Mouse (Mus musculus) kidney, embryonic 15.5 days (tissue): Measurements from ENCODE around the gene Klhdc10. TPM values are rescaled to one million over a fixed set of nuclear protein-coding genes. Genes with fewer than 3 reads are reported as not detected.

Source experiments
- ATAC-seq: fragments of 200-750 bp; cut with Nextera tagmentation; replicated peaks from 2 replicates; pipeline ENCODE4 v1.8.0; 2017; ENCODE audit warnings: moderate TSS enrichment; ENCODE audit not compliant: low FRiP score
- H3K27ac ChIP-seq: fragments of 300-500 bp; sonication (generic); 2 replicates; pipeline ENCODE4 v1.5.1; 2015; ENCODE audit warnings: mild to moderate bottlenecking, inconsistent platforms
- H3K27me3 ChIP-seq: fragments of 300-500 bp; sonication (generic); 2 replicates; pipeline ENCODE4 v1.6.1; 2015; ENCODE audit warnings: inconsistent platforms
- H3K36me3 ChIP-seq: fragments of 300-500 bp; sonication (generic); 2 replicates; pipeline ENCODE4 v1.6.1; 2015; ENCODE audit warnings: inconsistent platforms
- H3K4me1 ChIP-seq: fragments of 300-500 bp; sonication (generic); 2 replicates; pipeline ENCODE4 v1.6.1; 2015; ENCODE audit warnings: inconsistent platforms
- H3K4me2 ChIP-seq: fragments of 300-500 bp; sonication (generic); 2 replicates; pipeline ENCODE4 v1.6.1; 2015; ENCODE audit warnings: moderate library complexity, mild to moderate bottlenecking, inconsistent platforms
- H3K4me3 ChIP-seq: fragments of 300-500 bp; sonication (generic); replicated peaks from 2 replicates; pipeline ENCODE4 v1.5.1; 2015; ENCODE audit warnings: mild to moderate bottlenecking, inconsistent platforms
- H3K9ac ChIP-seq: fragments of 300-500 bp; sonication (generic); 2 replicates; pipeline ENCODE4 v1.6.1; 2015; ENCODE audit warnings: mild to moderate bottlenecking, inconsistent platforms
- H3K9me3 ChIP-seq: fragments of 300-500 bp; sonication (generic); replicated peaks from 2 replicates; pipeline ENCODE4 v1.6.1; 2016; ENCODE audit warnings: inconsistent platforms
- WGBS: fragments of 180-500 bp; shearing (Covaris S2); methylation state at CpG from one replicate; pipeline ENCODE4 v1.1.7; 2015; ENCODE audit warnings: mixed read lengths; 5-methylcytosine and 5-hydroxymethylcytosine counted together
- polyA plus RNA-seq: library from polyadenylated mRNA; unstranded; fragments of >200 nt; fragmentation: Nextera tagmentation; extraction: Ambion mirVana; gene quantifications from 2 replicates; pipeline ENCODE4 v1.2.1, GENCODE M21; 2015

The Klhdc10 gene
- polyA plus RNA-seq, 1 experiment from 2014 or later, result 33.2 TPM

DNA sequence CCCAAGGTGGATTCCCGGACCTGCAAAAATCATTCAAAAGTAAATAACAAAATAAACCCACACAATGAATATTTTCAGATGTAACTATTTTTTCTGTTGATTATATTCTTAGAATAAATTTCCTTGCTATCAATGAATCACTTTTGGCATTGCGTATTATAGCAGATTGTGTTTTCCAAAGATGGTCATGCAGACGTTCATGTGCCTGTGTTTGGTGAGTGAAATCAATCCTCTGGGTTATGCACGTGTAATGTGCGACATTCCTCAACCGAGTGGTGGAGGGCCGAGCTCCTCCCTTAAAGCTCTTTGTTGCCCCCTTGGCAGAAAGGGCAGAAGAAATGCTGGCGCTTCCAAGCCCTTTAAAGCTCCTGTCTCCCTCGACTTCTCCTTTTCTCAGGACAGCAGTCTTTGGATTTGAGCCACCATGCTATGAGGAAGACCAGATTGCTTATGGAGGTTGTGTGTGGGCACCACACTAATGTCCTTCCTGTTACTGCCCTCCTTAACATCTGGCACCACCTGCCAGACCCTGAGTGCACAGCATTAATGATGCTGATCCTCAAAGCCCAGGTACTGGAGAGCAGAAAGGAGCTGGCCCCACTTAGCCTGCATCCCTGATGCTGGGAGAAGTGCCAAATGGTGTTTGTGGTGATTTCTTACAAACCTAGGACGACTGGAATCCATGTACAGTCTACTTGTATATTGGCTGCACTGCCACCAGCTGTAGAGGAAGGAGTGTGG, 74.5 kb downstream of the Klhdc10 start:
- Histone ChIP-seq H3K9ac (no peak overlapping the region), H3K4me3 (no peak overlapping the region), H3K9me3 (no peaks in the 10 kb centered on the region), H3K27me3 (no peaks in the 10 kb centered on the region), H3K4me1 (peaks cover 3% of the 10 kb centered on the region; the same call in 1 of the 2 replicates), H3K36me3 (peaks cover 37% of the 10 kb centered on the region), H3K4me2 (no peak overlapping the region), H3K27ac (no peak overlapping the region)
- 59% methylated on average over 10 of the region's 10 CpGs for WGBS
- no peak for ATAC-seq

DNA sequence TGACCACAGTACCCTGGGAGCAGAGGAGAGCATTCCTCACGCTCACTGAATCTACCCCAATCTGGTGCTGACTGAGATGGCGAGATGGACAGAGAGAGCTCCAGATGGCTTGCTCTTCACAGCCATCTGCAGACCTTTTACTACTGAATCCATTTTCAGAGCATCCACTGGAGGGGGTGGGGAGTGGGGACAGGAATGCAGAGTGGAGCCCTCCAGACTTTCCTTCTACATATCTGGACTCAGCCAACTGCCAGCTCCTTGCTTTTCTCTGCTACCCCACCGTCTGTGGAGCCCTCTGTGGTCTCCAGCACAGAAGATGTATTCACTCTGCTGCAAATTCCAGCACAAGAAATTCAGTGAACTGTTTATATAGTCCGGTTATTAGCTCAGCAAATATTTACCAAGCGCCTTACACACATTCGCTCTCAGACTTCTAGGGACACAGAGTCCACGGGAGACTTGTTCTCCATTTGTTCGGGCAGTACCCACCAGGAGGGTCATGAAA, 75.6 kb downstream of the Klhdc10 start:
- Histone ChIP-seq H3K4me1 (peaks cover 3% of the 10 kb centered on the region; the same call in 1 of the 2 replicates), H3K27ac (0 out of 2 replicates have a peak overlapping the region, but pooled peaks have one; percentile 7), H3K9me3 (no peaks in the 10 kb centered on the region), H3K36me3 (peaks cover 47% of the 10 kb centered on the region), H3K4me2 (no peak overlapping the region), H3K27me3 (no peaks in the 10 kb centered on the region), H3K9ac (no peak overlapping the region), H3K4me3 (no peak overlapping the region)
- no peak for ATAC-seq
- WGBS, result 81% methylated on average over 8 of the region's 8 CpGs

DNA sequence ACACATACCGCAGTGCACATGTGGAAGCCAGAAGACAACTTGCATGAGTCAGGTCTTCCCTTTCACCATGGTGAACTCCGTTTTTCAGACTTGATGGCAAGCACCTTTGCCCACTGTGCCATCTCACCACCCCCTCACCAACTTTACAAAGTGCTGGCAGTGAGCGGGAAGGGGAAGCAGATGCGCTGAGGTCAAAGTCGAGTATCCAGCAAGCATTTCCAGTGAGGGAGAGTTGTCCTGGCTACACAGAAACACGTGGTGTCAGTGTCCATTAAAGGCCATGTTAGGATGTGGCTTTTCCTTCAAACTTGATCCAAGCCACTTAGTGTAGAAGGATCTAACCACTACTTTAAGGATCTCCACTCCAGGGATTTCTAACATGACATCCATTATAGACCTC, 76.1 kb downstream of the Klhdc10 start:
- H3K27ac ChIP-seq, result no peak overlapping the region
- H3K4me1 ChIP-seq, result peaks cover 3% of the 10 kb centered on the region; the same call in 1 of the 2 replicates
- no peaks in the 10 kb centered on the region for H3K27me3 ChIP-seq
- H3K36me3 ChIP-seq, result peaks cover 52% of the 10 kb centered on the region
- H3K4me3 ChIP-seq, result no peak overlapping the region
- no peak overlapping the region for H3K9ac ChIP-seq
- no peak overlapping the region for H3K4me2 ChIP-seq
- no peak for ATAC-seq
- no peaks in the 10 kb centered on the region for H3K9me3 ChIP-seq
- 90% methylated on average over 6 of the region's 6 CpGs for WGBS

DNA sequence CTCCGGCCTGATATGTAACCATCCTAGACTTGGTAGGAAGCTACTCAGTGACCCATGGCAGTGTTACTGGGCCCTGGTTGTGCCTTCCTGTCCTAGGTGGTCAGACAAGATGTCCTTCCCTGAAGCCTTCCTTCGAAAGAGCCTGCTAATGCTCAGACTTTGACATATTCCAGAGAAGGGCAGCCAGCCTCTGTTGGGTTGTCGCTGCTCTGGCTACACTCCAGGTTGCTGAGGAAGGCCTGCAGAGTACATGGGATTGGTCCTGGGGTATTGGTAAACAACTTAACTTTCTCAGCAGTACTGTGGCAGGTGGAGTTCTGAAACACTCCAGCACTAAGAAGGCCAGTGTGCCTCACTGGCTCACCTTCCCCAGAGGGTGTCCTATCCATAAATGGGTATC, 77.8 kb downstream of the Klhdc10 start:
- ATAC-seq, result no peak
- H3K4me1 ChIP-seq, result peaks cover 3% of the 10 kb centered on the region; the same call in 1 of the 2 replicates
- no peak overlapping the region for H3K4me2 ChIP-seq
- H3K27ac ChIP-seq, result no peak overlapping the region
- H3K9me3 ChIP-seq, result no peaks in the 10 kb centered on the region
- no peak overlapping the region for H3K4me3 ChIP-seq
- H3K27me3 ChIP-seq, result no peaks in the 10 kb centered on the region
- H3K9ac ChIP-seq, result no peak overlapping the region
- 93% methylated on average over 3 of the region's 3 CpGs for WGBS
- peaks cover 68% of the 10 kb centered on the region for H3K36me3 ChIP-seq

DNA sequence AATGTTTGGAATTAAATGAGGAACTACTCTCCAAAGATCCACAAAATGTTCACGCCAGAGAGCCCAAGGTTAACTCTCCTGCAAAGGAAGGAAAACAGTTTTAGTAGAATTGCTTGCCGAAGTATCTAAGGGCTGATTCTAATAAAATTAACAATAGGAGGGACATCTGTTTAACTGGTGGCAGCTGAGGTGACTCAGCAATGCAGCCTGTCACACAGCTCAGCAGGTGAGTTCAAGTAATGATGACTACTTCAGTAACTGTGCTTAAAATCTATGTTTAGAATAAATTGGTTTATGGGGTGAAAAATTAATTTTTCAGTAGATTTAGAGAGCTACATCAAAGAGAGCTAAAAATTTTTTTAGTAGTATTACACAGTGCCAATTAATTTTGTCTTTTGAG, 81.2 kb downstream of the Klhdc10 start:
- Histone ChIP-seq H3K9ac (no peak overlapping the region), H3K4me2 (no peak overlapping the region), H3K4me3 (no peak overlapping the region), H3K4me1 (no peaks in the 10 kb centered on the region), H3K36me3 (peaks cover 99% of the 10 kb centered on the region), H3K9me3 (no peaks in the 10 kb centered on the region), H3K27me3 (no peaks in the 10 kb centered on the region), H3K27ac (no peak overlapping the region)
- 90% methylated on average over 2 of the region's 2 CpGs for WGBS
- ATAC-seq, result no peak

DNA sequence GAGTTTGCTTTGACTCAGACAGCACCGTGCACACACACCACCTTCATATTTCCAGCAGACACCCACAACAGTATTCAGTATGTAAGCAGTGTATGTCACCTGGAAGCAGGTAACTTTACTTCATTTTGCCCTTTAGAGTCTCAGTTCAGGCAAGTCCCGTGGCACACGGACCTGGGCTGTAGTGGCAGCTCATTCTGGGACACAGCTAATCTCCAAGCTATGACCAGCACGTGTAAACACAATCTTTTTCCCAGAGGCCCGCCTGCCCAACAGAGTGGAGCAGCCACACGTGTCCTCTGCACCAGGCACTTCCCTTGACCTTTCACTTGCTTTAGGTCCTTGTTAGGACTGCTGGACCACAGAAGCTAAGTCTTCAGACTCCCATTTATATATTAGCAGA, 84.8 kb downstream of the Klhdc10 start:
- no peak overlapping the region for H3K9ac ChIP-seq
- no peaks in the 10 kb centered on the region for H3K4me1 ChIP-seq
- no peak overlapping the region for H3K27ac ChIP-seq
- H3K27me3 ChIP-seq, result no peaks in the 10 kb centered on the region
- no peak overlapping the region for H3K4me3 ChIP-seq
- 90% methylated on average over 6 of the region's 6 CpGs for WGBS
- ATAC-seq, result no peak
- H3K36me3 ChIP-seq, result peaks cover 92% of the 10 kb centered on the region
- H3K4me2 ChIP-seq, result no peak overlapping the region
- no peaks in the 10 kb centered on the region for H3K9me3 ChIP-seq

DNA sequence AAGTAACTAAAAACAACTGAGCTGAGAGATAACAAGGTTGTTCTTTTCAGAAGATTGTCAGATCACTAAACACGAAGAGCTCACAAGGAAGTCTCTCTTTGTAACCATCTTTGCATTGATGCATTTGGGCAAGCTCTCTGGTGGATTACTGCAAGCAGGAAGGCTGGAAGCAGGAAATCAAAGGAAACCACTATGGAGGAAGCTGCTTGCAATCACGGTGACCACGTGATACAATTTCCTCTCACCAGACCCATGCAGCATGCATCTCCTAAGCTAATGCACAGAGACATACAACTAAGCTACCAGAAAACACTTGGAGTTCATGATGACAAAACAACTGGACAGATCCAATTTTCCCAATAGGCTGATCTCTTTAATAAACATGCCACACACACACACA, 97.4 kb downstream of the Klhdc10 start:
- no peak for ATAC-seq
- no peaks in the 10 kb centered on the region for H3K9me3 ChIP-seq
- no peaks in the 10 kb centered on the region for H3K4me1 ChIP-seq
- H3K36me3 ChIP-seq, result peaks cover 81% of the 10 kb centered on the region
- H3K27ac ChIP-seq, result no peak overlapping the region
- no peak overlapping the region for H3K4me2 ChIP-seq
- no peak overlapping the region for H3K4me3 ChIP-seq
- no peaks in the 10 kb centered on the region for H3K27me3 ChIP-seq
- no peak overlapping the region for H3K9ac ChIP-seq
- WGBS, result 80% methylated on average over 3 of the region's 3 CpGs

Other genes starting within 250 kb of the Klhdc10 start
- 50.6 and 50.9 TPM in 2 replicates for gene Ube2h, start 97.3 kb upstream of the Klhdc10 start, polyA plus RNA-seq
- gene Zc3hc1, start 10.8 kb upstream of the Klhdc10 start, polyA plus RNA-seq, result 63.6 and 69.4 TPM in 2 replicates
- gene Tmem209, start 107.9 kb downstream of the Klhdc10 start, polyA plus RNA-seq, result 44.5 and 46.6 TPM in 2 replicates
- not detected in 2 replicates for gene Ssmem1, start 108.0 kb downstream of the Klhdc10 start, polyA plus RNA-seq
- 20.2 and 21.5 TPM in 2 replicates for gene Cpa2, start 139.7 kb downstream of the Klhdc10 start, polyA plus RNA-seq
- 0.18 and 0.37 TPM in 2 replicates for gene Cpa4, start 166.5 kb downstream of the Klhdc10 start, polyA plus RNA-seq
- gene Cpa5, start 209.1 kb downstream of the Klhdc10 start, polyA plus RNA-seq, result 0.40 and 0.66 TPM in 2 replicates
- 1.8 and 3.0 TPM in 2 replicates for gene Cpa1, start 237.3 kb downstream of the Klhdc10 start, polyA plus RNA-seq